Mouse (Mus musculus) G1E (cell line): ENCODE measurements at regions not wholly inside any gene's neighbourhood (a gene's known extent, or its start where the extent isn't known, plus 50 kb on each side); places are given as distances from the start of the nearest gene placed in this dataset.

ENCODE experiments used
- CTCF ChIP-seq: IDR thresholded peaks from 2 replicates; pipeline ENCODE4 v1.5.1; 2012; ENCODE audit warnings: low read depth, low read length, inconsistent platforms, mixed read lengths
- GATA1 ChIP-seq: IDR thresholded peaks from 2 replicates; pipeline ENCODE4 v1.6.1; 2012; ENCODE audit warnings: borderline replicate concordance, low read length, inconsistent platforms, mixed read lengths
- GATA2 ChIP-seq: IDR thresholded peaks from 2 replicates; pipeline ENCODE4 v1.6.1; 2012; ENCODE audit warnings: low read depth, low read length, inconsistent platforms, borderline replicate concordance
- TAL1 ChIP-seq: conservative IDR thresholded peaks from 2 replicates; pipeline ENCODE4 v1.6.1; 2012; ENCODE audit warnings: low read depth, low read length, inconsistent platforms, mixed read lengths

GRCm38 (mm10) chr8:126096636-126097170 lies 101.7 kb downstream of the Kcnk1 start:
- TF ChIP-seq CTCF = no peak
- TF ChIP-seq GATA1 = no peak
- no peak for TF ChIP-seq TAL1
- TF ChIP-seq GATA2 = no peak
